Mouse (Mus musculus) liver, postnatal 0 days (tissue): ENCODE measurements around the gene Bcdin3d.

ENCODE experiments used
- CTCF ChIP-seq: sonication (generic); IDR thresholded peaks from 2 replicates; pipeline ENCODE4 v1.5.1; 2016; ENCODE audit warnings: antibody characterized with exemption, low read depth
- EP300 ChIP-seq: IDR thresholded peaks from 2 replicates; pipeline ENCODE4 v1.6.1; 2016; ENCODE audit warnings: antibody characterized with exemption, low read depth, mild to moderate bottlenecking

- no peak for TF ChIP-seq CTCF
- TF ChIP-seq EP300: no peak
Observed at GRCm38 (mm10) chr15:99438966-99439698, 35.4 kb downstream of the Bcdin3d start.
